ENCODE assay signal across 11 mouse cellular contexts in genomic region chr8:87349781-87350181, GRCm38 (mm10).
A peak's percentile ranks its signal among the peaks of the same experiment; 100 is the strongest.
DNase-seq lines count a peak whose midpoint lies in the region; ATAC-seq lines count a peak whose summit lies in the region.
"Had no signal": no experiment of that assay in that cellular context is flagged by ENCODE, and none has a peak within 500 bp of the region (broad histone marks: within the 10 kb centered on the region; RNA-seq: fewer than 3 reads in every experiment).

No protein-coding gene starts in this region.

- no peak overlapping the region for H3K4me2 ChIP-seq in forebrain, embryonic 14.5 days (ENCODE audit: low read length)
- H3K4me2 ChIP-seq in forebrain, embryonic 12.5 days = no peak overlapping the region
- no peak overlapping the region for H3K4me2 ChIP-seq in limb, embryonic 11.5 days (ENCODE audit: low read depth, severe bottlenecking)
- H3K4me2 ChIP-seq: stomach, embryonic 15.5 days had no signal

- H3K9me3 ChIP-seq in forebrain, embryonic 14.5 days (replicated peaks; ENCODE audit: control insufficient read depth, low read length) = no peaks in the 10 kb centered on the region
- H3K9me3 ChIP-seq in forebrain, embryonic 12.5 days = no peaks in the 10 kb centered on the region
- H3K9me3 ChIP-seq in limb, embryonic 11.5 days (ENCODE audit: control insufficient read depth, low read length) = no peaks in the 10 kb centered on the region
- H3K9me3 ChIP-seq in limb, embryonic 10.5 days (replicated peaks) = no peaks in the 10 kb centered on the region
- H3K9me3 ChIP-seq: stomach, embryonic 15.5 days had no signal

- peak; percentile 49 for DNase-seq in forebrain, embryonic 14.5 days (ENCODE audit: low spot score)
- DNase-seq in limb, embryonic 11.5 days (ENCODE audit: low spot score) = peak; percentile 58
- no peak for DNase-seq in limb, embryonic 10.5 days (ENCODE audit: low spot score)
- DNase-seq in cerebellum, postnatal 10 days = peak; percentile 53 to 59
- peak; percentile 61 for DNase-seq in mesoderm, embryonic 11.5 days (ENCODE audit: low read depth, low spot score)
- no peak for DNase-seq in thymus, adult 18-20 months
- no peak for DNase-seq in c-Kit-positive CD71-positive TER-119-positive erythroid progenitor cells, embryonic 14.5 days (ENCODE audit: low spot score)
- DNase-seq: adrenal gland, postnatal 25 days; lung, postnatal 36 days had no signal

- no peaks in the 10 kb centered on the region for H3K36me3 ChIP-seq in forebrain, embryonic 14.5 days (ENCODE audit: control insufficient read depth, insufficient read depth, low read length)
- no peaks in the 10 kb centered on the region for H3K36me3 ChIP-seq in forebrain, embryonic 12.5 days (replicated peaks)
- H3K36me3 ChIP-seq in limb, embryonic 11.5 days (ENCODE audit: control insufficient read depth, insufficient read depth, low read length) = no peaks in the 10 kb centered on the region
- no peaks in the 10 kb centered on the region for H3K36me3 ChIP-seq in limb, embryonic 10.5 days
- H3K36me3 ChIP-seq: stomach, embryonic 15.5 days had no signal

- H3K4me3 ChIP-seq in forebrain, embryonic 14.5 days (ENCODE audit: low read depth, low read length) = no peak overlapping the region
- no peak overlapping the region for H3K4me3 ChIP-seq in forebrain, embryonic 12.5 days (replicated peaks)
- no peak overlapping the region for H3K4me3 ChIP-seq in limb, embryonic 11.5 days (ENCODE audit: low read depth, low read length)
- H3K4me3 ChIP-seq in limb, embryonic 10.5 days = no peak overlapping the region
- H3K4me3 ChIP-seq: stomach, embryonic 15.5 days had no signal

- ATAC-seq in forebrain, embryonic 14.5 days = no peak
- no peak for ATAC-seq in forebrain, embryonic 12.5 days (ENCODE audit: low FRiP score)
- ATAC-seq in limb, embryonic 11.5 days (ENCODE audit: insufficient number of reproducible peaks, low FRiP score, low TSS enrichment, low read depth) = no peak

- WGBS in forebrain, embryonic 14.5 days = 57% methylated on average over 4 of the region's 4 CpGs
- 63% methylated on average over 4 of the region's 4 CpGs for WGBS in forebrain, embryonic 12.5 days
- WGBS in limb, embryonic 11.5 days = 64% methylated on average over 4 of the region's 4 CpGs
- 72% methylated on average over 4 of the region's 4 CpGs for WGBS in limb, embryonic 10.5 days

- no peak overlapping the region for H3K9ac ChIP-seq in forebrain, embryonic 14.5 days (ENCODE audit: low read length)
- no peak overlapping the region for H3K9ac ChIP-seq in forebrain, embryonic 12.5 days
- no peak overlapping the region for H3K9ac ChIP-seq in limb, embryonic 11.5 days (ENCODE audit: low read length)
- H3K9ac ChIP-seq: stomach, embryonic 15.5 days had no signal

- no peaks in the 10 kb centered on the region for H3K27me3 ChIP-seq in forebrain, embryonic 14.5 days (replicated peaks; ENCODE audit: control insufficient read depth, insufficient read depth, low read length)
- no peaks in the 10 kb centered on the region for H3K27me3 ChIP-seq in forebrain, embryonic 12.5 days
- no peaks in the 10 kb centered on the region for H3K27me3 ChIP-seq in limb, embryonic 11.5 days (ENCODE audit: control insufficient read depth, insufficient read depth, low read length)
- H3K27me3 ChIP-seq in limb, embryonic 10.5 days (ENCODE audit: low read depth, poor library complexity, severe bottlenecking) = no peaks in the 10 kb centered on the region
- H3K27me3 ChIP-seq: stomach, embryonic 15.5 days had no signal

- H3K4me1 ChIP-seq in forebrain, embryonic 14.5 days (ENCODE audit: control insufficient read depth, insufficient read depth, low read length) = no peaks in the 10 kb centered on the region
- H3K4me1 ChIP-seq in forebrain, embryonic 12.5 days = peaks cover 3% of the 10 kb centered on the region
- H3K4me1 ChIP-seq in limb, embryonic 11.5 days (ENCODE audit: control insufficient read depth, insufficient read depth, low read length) = no peaks in the 10 kb centered on the region
- peaks cover 6% of the 10 kb centered on the region; the same call in 1 of the 2 replicates for H3K4me1 ChIP-seq in limb, embryonic 10.5 days
- H3K4me1 ChIP-seq: stomach, embryonic 15.5 days had no signal

- H3K27ac ChIP-seq in forebrain, embryonic 14.5 days (ENCODE audit: low read depth, low read length) = no peak overlapping the region
- H3K27ac ChIP-seq in forebrain, embryonic 12.5 days = no peak overlapping the region
- H3K27ac ChIP-seq in limb, embryonic 11.5 days (replicated peaks; ENCODE audit: low read depth, low read length) = no peak overlapping the region
- no peak overlapping the region for H3K27ac ChIP-seq in limb, embryonic 10.5 days
- H3K27ac ChIP-seq: stomach, embryonic 15.5 days had no signal

Comparison
In these comparisons a context has a peak if more than half of its experiments do, and no peak if none do; other contexts are left out.
1. DNase-seq: peak in forebrain, embryonic 14.5 days (single experiment), limb, embryonic 11.5 days (single experiment), cerebellum, postnatal 10 days (2 of 2) and mesoderm, embryonic 11.5 days (single experiment); none in limb, embryonic 10.5 days (single experiment), thymus, adult 18-20 months (0 of 2) and c-Kit-positive CD71-positive TER-119-positive erythroid progenitor cells, embryonic 14.5 days (single experiment).